Mouse (Mus musculus) spleen, embryonic (tissue): ENCODE data around the gene Gstp2.

Experiments
- CTCF ChIA-PET: fragments of 350-600 bp; sonication (Branson Sonifier 250); formaldehyde crosslinking; loops from one replicate; lab custom pipeline; 2022; lab: Charles Lee

Gene Gstp2

DNA sequence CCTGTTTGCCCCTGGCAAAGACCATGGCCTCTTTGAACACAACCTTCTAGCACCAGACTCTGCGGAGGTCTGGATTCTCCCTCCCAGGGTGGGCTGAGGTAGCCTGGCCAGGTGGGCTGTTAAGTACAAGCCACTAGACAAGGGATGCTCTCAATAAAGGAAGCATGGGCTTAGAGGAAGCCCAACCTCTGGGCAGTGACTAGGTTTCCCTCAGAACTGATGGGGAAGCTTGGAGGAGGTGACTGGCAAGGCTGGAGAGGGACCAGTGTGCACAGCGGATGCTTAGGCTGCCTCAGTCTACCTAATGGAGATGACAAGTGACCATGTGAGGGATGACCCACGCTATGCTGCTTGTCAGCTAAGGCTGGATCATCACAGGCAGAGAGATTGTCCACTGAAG is 53.9 kb downstream of the Gstp2 start:
- CTCF ChIA-PET: no interaction called here

GRCm38 (mm10) chr19:3991562-3991961 is 54.3 kb downstream of the Gstp2 start:
- CTCF ChIA-PET: no interaction called here

DNA sequence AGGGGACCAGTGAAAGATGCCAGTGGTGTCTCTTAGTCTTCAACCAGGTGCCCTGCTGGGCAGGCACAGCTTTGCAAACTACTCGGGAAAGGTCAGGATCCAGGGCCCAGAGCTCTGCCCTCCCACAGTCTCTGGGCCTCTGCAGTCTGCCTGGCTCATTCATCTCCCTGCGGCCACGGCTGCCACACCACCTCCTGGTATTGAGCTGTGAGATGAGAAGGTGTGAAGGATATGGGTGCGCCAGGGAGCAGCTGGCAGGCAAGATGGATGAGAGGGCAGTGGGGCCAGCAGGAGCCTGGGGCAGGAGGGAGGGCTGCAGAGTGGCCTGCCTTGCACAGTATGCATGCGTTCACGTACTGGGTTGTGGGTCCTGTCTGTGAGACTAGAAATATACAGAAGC is 55.0 kb downstream of the Gstp2 start:
- CTCF ChIA-PET: interaction anchor here (0.9 kb wide), 1 partner anchor 10 kb away, joined by 3 read pairs; no protein-coding TSS in a partner anchor
